Mouse (Mus musculus) neural tube, embryonic 14.5 days (tissue): ENCODE data around the gene Ankrd13a. TPM values are rescaled to one million over a fixed set of nuclear protein-coding genes. Genes with fewer than 3 reads are reported as not detected.
A peak's percentile ranks its signal among the peaks of the same experiment; 100 is the strongest.

Experiments used
- ATAC-seq: fragments of 200-750 bp; cut with Nextera tagmentation; 2 replicates; pipeline ENCODE4 v1.8.0; 2017; ENCODE audit warnings: low read depth, mild to moderate bottlenecking, moderate TSS enrichment, moderate library complexity
- H3K27ac ChIP-seq: fragments of 300-500 bp; sonication (generic); 2 replicates; pipeline ENCODE4 v1.5.1; 2014; ENCODE audit warnings: low read depth, mild to moderate bottlenecking, control low read depth, low read length, moderate library complexity, mixed read lengths
- H3K27me3 ChIP-seq: fragments of 300-500 bp; sonication (generic); 2 replicates; pipeline ENCODE4 v1.6.1; 2014; ENCODE audit warnings: low read length; ENCODE audit not compliant: control insufficient read depth, insufficient read depth
- H3K36me3 ChIP-seq: fragments of 300-500 bp; sonication (generic); 2 replicates; pipeline ENCODE4 v1.6.1; 2014; ENCODE audit warnings: low read length, mixed read lengths; ENCODE audit not compliant: control insufficient read depth, insufficient read depth
- H3K4me1 ChIP-seq: fragments of 300-500 bp; sonication (generic); 2 replicates; pipeline ENCODE4 v1.6.1; 2014; ENCODE audit warnings: low read length; ENCODE audit not compliant: control insufficient read depth, insufficient read depth
- H3K4me2 ChIP-seq: fragments of 300-500 bp; sonication (generic); 2 replicates; pipeline ENCODE4 v1.6.1; 2014; ENCODE audit warnings: mild to moderate bottlenecking, low read depth, low read length, control low read depth
- H3K4me3 ChIP-seq: fragments of 300-500 bp; sonication (generic); 2 replicates; pipeline ENCODE4 v1.5.1; 2014; ENCODE audit warnings: low read depth, low read length, control low read depth, mixed read lengths
- H3K9ac ChIP-seq: fragments of 300-500 bp; sonication (generic); replicated peaks from 2 replicates; pipeline ENCODE4 v1.6.1; 2014; ENCODE audit warnings: low read depth, mild to moderate bottlenecking, control low read depth, low read length, mixed read lengths
- H3K9me3 ChIP-seq: fragments of 300-500 bp; sonication (generic); 2 replicates; pipeline ENCODE4 v1.6.1; 2016; ENCODE audit warnings: low read length; ENCODE audit not compliant: control insufficient read depth
- whole genome bisulfite sequencing: fragments of 180-500 bp; shearing (Covaris S2); extraction: QIAGEN DNeasy Blood & Tissue Kit; methylation state at CpG from one replicate; pipeline ENCODE4 v1.1.7; 2014; 5-methylcytosine and 5-hydroxymethylcytosine counted together
- polyA plus RNA-seq: library from polyadenylated mRNA; unstranded; fragments of >200 nt; fragmentation: Nextera tagmentation; extraction: Ambion mirVana; gene quantifications from 2 replicates; pipeline ENCODE4 v1.2.1, GENCODE M21; 2014

Ankrd13a gene
- polyA plus RNA-seq, 1 experiment from 2014 or later, result 38.8 TPM

DNA sequence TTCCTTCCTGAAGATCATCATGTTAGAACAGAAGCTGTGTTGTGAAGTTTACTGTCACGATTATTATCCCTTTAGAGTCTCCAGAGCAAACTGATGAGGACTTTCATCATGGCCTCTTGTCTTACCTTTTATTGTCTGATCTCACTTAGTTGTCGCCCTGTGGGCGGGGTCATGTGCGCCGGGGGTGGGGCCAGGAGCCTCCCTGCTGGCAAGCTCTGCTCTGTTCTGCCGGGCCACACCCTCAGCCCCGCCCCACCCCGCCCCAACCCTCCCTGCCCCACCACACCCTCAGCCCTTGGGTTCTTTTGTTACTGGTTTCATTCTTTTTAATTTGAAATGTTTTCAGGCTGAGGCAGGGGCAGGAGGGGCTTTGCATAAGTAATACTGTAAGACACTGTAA, 26.6 kb downstream of the Ankrd13a start:
- ATAC-seq, result no peak
- H3K4me3 ChIP-seq, result no peak overlapping the region
- H3K9ac ChIP-seq, result no peak overlapping the region
- no peaks in the 10 kb centered on the region for H3K9me3 ChIP-seq
- WGBS, result 4% methylated on average over 8 of the region's 8 CpGs
- H3K27me3 ChIP-seq, result no peaks in the 10 kb centered on the region
- H3K27ac ChIP-seq, result no peak overlapping the region
- H3K4me2 ChIP-seq, result no peak overlapping the region
- H3K4me1 ChIP-seq, result no peaks in the 10 kb centered on the region; the same call in 1 of the 2 replicates
- H3K36me3 ChIP-seq, result peaks cover 40% of the 10 kb centered on the region

DNA sequence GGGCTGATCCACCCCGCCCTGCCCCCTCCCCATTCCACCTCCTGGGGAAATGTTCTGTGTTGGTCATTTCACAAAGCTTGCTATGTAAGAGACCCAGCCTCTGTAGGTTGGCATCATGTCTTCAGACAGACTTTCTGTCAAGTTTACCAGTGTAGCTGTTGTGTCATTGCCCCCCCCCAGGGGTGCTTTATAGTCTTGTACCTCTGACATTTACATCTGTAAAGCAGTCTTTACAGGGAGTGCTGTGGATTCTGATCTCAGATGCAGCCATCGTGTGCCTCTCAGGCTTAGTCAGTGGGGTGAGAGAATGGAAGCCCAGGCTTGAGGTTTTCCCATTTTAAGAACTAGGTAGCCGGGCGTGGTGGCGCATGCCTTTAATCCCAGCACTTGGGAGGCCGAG, 27.4 kb downstream of the Ankrd13a start:
- no peak overlapping the region for H3K27ac ChIP-seq
- H3K36me3 ChIP-seq, result peaks cover 40% of the 10 kb centered on the region
- WGBS, result 81% methylated on average over 6 of the region's 6 CpGs
- H3K27me3 ChIP-seq, result no peaks in the 10 kb centered on the region
- no peak overlapping the region for H3K9ac ChIP-seq
- H3K9me3 ChIP-seq, result no peaks in the 10 kb centered on the region
- ATAC-seq, result no peak
- no peak overlapping the region for H3K4me2 ChIP-seq
- H3K4me3 ChIP-seq, result no peak overlapping the region
- no peaks in the 10 kb centered on the region for H3K4me1 ChIP-seq

- no peaks in the 10 kb centered on the region for H3K4me1 ChIP-seq
- H3K27ac ChIP-seq, result no peak overlapping the region
- H3K9me3 ChIP-seq, result no peaks in the 10 kb centered on the region
- no peak overlapping the region for H3K9ac ChIP-seq
- peaks cover 40% of the 10 kb centered on the region for H3K36me3 ChIP-seq
- no peak overlapping the region for H3K4me3 ChIP-seq
- 94% methylated on average over 13 of the region's 13 CpGs for WGBS
- H3K27me3 ChIP-seq, result no peaks in the 10 kb centered on the region
- no peak overlapping the region for H3K4me2 ChIP-seq
- no peak for ATAC-seq
These were observed 28.8 kb downstream of the Ankrd13a start for GRCm38 (mm10) chr5:114803231-114803630.

DNA sequence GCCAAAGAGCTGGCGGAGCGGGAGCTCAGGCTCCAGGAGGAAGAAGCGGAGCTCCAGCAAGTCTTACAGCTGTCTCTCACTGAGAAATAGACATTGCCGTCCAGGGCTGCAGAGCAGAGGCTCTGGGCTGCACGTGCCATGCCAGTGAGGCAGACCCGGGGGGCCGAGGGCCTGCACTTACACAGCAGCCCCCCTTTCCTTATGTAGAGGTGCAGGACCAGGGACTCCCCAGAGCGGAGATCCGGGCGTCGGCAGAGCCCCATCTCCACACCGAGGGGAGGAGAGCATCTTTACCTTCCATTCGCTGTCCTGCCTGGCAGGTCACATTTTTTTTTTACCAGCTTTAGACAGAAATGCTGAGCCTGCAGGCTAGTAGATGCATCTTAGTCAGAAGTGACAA, 29.9 kb downstream of the Ankrd13a start:
- Histone ChIP-seq H3K4me2 (no peak overlapping the region), H3K36me3 (peaks cover 40% of the 10 kb centered on the region), H3K4me1 (no peaks in the 10 kb centered on the region), H3K9ac (no peak overlapping the region), H3K4me3 (no peak overlapping the region), H3K27ac (no peak overlapping the region; the same call in 1 of the 2 replicates), H3K27me3 (no peaks in the 10 kb centered on the region), H3K9me3 (no peaks in the 10 kb centered on the region)
- WGBS, result 87% methylated on average over 13 of the region's 13 CpGs
- ATAC-seq, result no peak

DNA sequence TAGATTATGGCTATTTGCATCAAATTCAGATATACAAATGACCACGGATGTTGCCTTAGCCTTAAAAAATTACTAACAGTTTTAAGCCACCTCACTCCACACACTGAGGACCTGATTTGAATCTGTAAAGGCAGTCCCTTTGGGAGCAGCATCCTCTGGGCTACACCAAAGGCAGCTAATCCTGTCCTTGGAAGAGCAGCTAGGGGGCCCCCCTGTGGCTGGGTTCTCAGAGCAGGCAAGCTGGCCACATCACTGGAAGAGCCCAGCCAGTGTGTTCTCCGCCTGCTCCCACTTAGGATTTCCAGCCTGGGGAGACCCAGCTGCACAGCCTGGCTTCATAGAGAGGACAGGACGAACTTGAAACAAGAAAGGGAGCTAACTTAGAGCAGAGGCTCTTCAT, 30.5 kb downstream of the Ankrd13a start:
- no peak for ATAC-seq
- Histone ChIP-seq H3K4me3 (no peak overlapping the region), H3K4me1 (no peaks in the 10 kb centered on the region)

DNA sequence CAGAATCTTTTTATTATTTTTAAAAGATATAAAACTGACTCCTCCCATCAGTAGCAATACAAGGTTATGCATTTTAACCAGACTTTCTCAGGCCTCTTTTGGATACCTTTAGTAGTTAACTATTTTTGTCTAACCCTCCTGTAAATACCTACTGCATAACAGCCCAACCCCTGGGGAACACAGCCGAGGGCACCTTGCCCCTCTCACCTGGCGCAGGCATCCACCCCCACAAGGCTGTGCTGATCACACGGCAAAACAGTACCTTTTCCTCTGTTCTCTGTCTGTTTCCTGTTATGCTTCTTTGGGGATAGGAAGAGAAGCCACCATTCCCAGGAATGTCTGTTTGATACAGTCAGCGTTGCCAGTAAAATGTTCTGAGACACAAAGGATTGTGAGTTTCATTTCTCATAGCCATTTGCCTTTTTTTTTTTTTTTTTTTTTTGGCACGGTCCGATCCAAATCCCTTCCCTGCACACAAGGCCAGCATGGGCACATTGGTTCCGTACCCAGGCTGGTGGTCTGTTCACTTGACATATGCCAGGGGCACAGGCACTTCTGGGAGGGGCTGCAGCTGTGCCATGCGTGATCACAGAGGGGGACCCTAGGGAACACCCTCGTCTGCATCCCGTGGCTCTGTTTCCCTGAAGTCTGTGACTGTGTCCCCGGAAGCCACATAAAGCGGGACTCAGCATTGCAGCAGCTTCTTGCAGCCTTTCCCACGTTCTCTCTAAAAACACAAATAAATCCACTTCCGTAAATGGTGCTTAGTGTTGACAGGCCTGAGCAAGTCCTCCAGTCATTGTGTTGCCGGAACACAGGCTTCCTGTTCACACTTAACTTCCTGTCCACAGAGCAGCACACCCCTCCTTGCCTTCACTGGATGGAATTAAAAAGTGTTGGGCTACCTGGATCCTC, 31.2 kb downstream of the Ankrd13a start:
- Histone ChIP-seq H3K9me3 (no peaks in the 10 kb centered on the region), H3K4me2 (no peak overlapping the region), H3K4me3 (no peak overlapping the region), H3K27ac (peak overlapping the region; percentile 46), H3K4me1 (no peaks in the 10 kb centered on the region), H3K27me3 (no peaks in the 10 kb centered on the region), H3K9ac (no peak overlapping the region), H3K36me3 (peaks cover 29% of the 10 kb centered on the region; the same call in 1 of the 2 replicates)
- no peak for ATAC-seq
- WGBS, result 63% methylated on average over 15 of the region's 15 CpGs

More for the DNA sequence above, 30.5 kb downstream of the Ankrd13a start:
- Histone ChIP-seq H3K4me2 (no peak overlapping the region), H3K27ac (no peak overlapping the region), H3K36me3 (peaks cover 35% of the 10 kb centered on the region; the same call in 1 of the 2 replicates), H3K9ac (no peak overlapping the region), H3K27me3 (no peaks in the 10 kb centered on the region), H3K9me3 (no peaks in the 10 kb centered on the region)
- 34% methylated on average over 3 of the region's 3 CpGs for WGBS

GRCm38 (mm10) chr5:114806636-114807035, 32.2 kb downstream of the Ankrd13a start:
- Histone ChIP-seq H3K27me3 (no peaks in the 10 kb centered on the region), H3K36me3 (peaks cover 26% of the 10 kb centered on the region; the same call in 1 of the 2 replicates), H3K4me1 (no peaks in the 10 kb centered on the region), H3K9ac (no peak overlapping the region), H3K27ac (no peak overlapping the region), H3K9me3 (no peaks in the 10 kb centered on the region), H3K4me3 (no peak overlapping the region), H3K4me2 (no peak overlapping the region)
- 86% methylated on average over 8 of the region's 8 CpGs for WGBS
- no peak for ATAC-seq

- 60% methylated on average over 9 of the region's 9 CpGs for WGBS
These were observed 32.6 kb downstream of the Ankrd13a start for GRCm38 (mm10) chr5:114807063-114807462.

GRCm38 (mm10) chr5:114807468-114807867, 33.0 kb downstream of the Ankrd13a start:
- no peaks in the 10 kb centered on the region for H3K9me3 ChIP-seq
- ATAC-seq, result no peak
- H3K4me1 ChIP-seq, result 0 out of 2 replicates have a peak, but pooled peaks cover 5% of the 10 kb centered on the region
- no peak overlapping the region for H3K9ac ChIP-seq
- WGBS, result 31% methylated on average over 8 of the region's 8 CpGs
- H3K27me3 ChIP-seq, result no peaks in the 10 kb centered on the region
- peaks cover 18% of the 10 kb centered on the region; the same call in 1 of the 2 replicates for H3K36me3 ChIP-seq
- H3K27ac ChIP-seq, result no peak overlapping the region; the same call in 1 of the 2 replicates
- H3K4me3 ChIP-seq, result no peak overlapping the region
- no peak overlapping the region for H3K4me2 ChIP-seq

More at GRCm38 (mm10) chr5:114807063-114807462, 32.6 kb downstream of the Ankrd13a start:
- ATAC-seq, result no peak
- Histone ChIP-seq H3K36me3 (peaks cover 22% of the 10 kb centered on the region; the same call in 1 of the 2 replicates), H3K4me1 (0 out of 2 replicates have a peak, but pooled peaks cover 1% of the 10 kb centered on the region), H3K9ac (no peak overlapping the region), H3K4me2 (no peak overlapping the region), H3K9me3 (no peaks in the 10 kb centered on the region), H3K4me3 (no peak overlapping the region), H3K27ac (no peak overlapping the region; the same call in 1 of the 2 replicates), H3K27me3 (no peaks in the 10 kb centered on the region)
